Mouse (Mus musculus) myocyte (in vitro differentiated cells): ENCODE measurements around the gene Pax5.

Experiments used
- E2F4 ChIP-seq: IDR thresholded peaks from one replicate; pipeline ENCODE4 v1.6.1; 2011; ENCODE audit warnings: mild to moderate bottlenecking, control low read depth, moderate library complexity; ENCODE audit not compliant: insufficient read depth
- MAX ChIP-seq: IDR thresholded peaks from one replicate; pipeline ENCODE4 v1.6.1; 2011; ENCODE audit warnings: low read depth, mild to moderate bottlenecking, control low read depth
- POLR2A ChIP-seq: IDR thresholded peaks from one replicate; pipeline ENCODE4 v1.6.1; 2011; ENCODE audit warnings: low read depth, mild to moderate bottlenecking, control low read depth, moderate library complexity; ENCODE audit not compliant: insufficient read length
- POLR2AphosphoS2 ChIP-seq: IDR thresholded peaks from one replicate; pipeline ENCODE4 v1.6.1; 2011; ENCODE audit warnings: low read depth, control low read depth; ENCODE audit not compliant: insufficient read length
- USF1 ChIP-seq: IDR thresholded peaks from one replicate; pipeline ENCODE4 v1.6.1; 2011; ENCODE audit warnings: low read depth, mild to moderate bottlenecking, control low read depth, moderate library complexity

DNA sequence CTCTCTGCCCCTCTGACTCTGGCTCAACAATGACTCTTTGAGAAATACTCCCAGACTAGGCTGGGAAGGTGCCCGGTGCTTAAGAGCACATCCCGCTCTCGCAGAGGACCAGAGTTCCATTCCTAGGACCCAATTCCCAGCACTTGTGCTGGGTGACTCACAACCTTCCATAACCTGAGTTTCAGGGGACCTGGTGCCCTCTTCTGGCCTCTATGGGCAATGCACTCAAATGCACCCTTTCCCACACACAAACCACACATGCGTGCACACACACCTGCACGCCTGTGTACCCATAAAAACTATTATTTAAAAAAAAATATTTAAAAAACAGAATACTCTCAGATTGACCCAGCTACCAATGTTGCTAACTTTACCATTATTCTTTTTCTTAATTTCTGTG is 90.0 kb downstream of the Pax5 start:
- TF ChIP-seq POLR2A: no peak
- no peak for TF ChIP-seq E2F4
- TF ChIP-seq POLR2AphosphoS2: no peak
- TF ChIP-seq MAX: no peak
- TF ChIP-seq USF1: no peak
